Mouse (Mus musculus): Measurements from ENCODE around the gene Acads. TPM values are rescaled to one million over a fixed set of nuclear protein-coding genes. Genes with fewer than 3 reads are reported as not detected.
"Not testable (repeated sequence)": the region's sequence is repeated elsewhere in the genome, so short reads cannot be mapped to it uniquely, and the experiment has no call there.

Acads gene
- 141 TPM for polyA plus RNA-seq (2021)

GRCm38 (mm10) chr5:115118961-115119570 lies at the start of gene Acads:
Gene Acads, minus strand, starts transcription at chr5:115119346.
- H3K27me3 ChIP-seq: no peaks in the 10 kb centered on the region
- DNase-seq (ENCODE audit: low read depth, low spot score) (no peak), ATAC-seq (peak; percentile 66)
- TF ChIP-seq CTCF (IDR thresholded peaks at IDR 0.05): no peak
- CTCF ChIA-PET: interaction anchor here (1.1 to 1.5 kb wide), 4 partner anchors 11 to 142 kb away, joined by 3 to 4 read pairs (median 4); no protein-coding TSS in a partner anchor
- in situ Hi-C loops (cut with MboI; ENCODE audit: low pct_unique_long_range_greater_than_20kb): no loop called here
- POLR2A ChIA-PET: interaction anchor here (0.6 to 1.6 kb wide), 2 partner anchors 11 to 37 kb away, joined by 3 to 6 read pairs; no protein-coding TSS in a partner anchor

DNA sequence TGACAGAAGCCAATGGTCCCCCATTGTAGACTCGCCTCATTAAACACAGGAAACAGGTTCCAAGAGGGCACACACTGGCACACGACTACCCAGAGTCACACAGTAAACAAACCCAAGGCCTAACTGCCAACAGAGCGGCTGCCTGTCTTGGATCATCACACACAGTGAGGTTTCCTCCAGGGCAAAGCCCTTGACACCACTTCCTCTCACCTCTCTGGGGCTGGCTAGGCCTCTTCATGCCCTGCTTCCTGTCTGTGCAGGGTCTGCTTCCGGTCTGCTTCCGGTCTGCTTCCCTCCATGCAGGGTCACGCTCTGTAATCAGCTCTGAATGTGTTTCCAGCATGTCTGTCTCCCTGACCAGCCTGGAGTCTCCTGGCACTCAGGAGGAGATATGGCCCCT lies 48.2 kb upstream of the Acads start:
- ChIA-PET POLR2A (interaction anchor here (0.6 to 1.6 kb wide), 2 partner anchors 11 to 45 kb away, joined by 3 to 6 read pairs; no protein-coding TSS in a partner anchor), CTCF (interaction anchor here (0.8 to 1.4 kb wide), 3 partner anchors 12 to 189 kb away, joined by 3 read pairs; no protein-coding TSS in a partner anchor)
- ATAC-seq: no peak
- DNase-seq (ENCODE audit: low read depth, low spot score): no peak
- no peaks in the 10 kb centered on the region for H3K27me3 ChIP-seq
- TF ChIP-seq CTCF (IDR thresholded peaks at IDR 0.05): no peak
- in situ Hi-C loops (cut with MboI; ENCODE audit: low pct_unique_long_range_greater_than_20kb): no loop called here

DNA sequence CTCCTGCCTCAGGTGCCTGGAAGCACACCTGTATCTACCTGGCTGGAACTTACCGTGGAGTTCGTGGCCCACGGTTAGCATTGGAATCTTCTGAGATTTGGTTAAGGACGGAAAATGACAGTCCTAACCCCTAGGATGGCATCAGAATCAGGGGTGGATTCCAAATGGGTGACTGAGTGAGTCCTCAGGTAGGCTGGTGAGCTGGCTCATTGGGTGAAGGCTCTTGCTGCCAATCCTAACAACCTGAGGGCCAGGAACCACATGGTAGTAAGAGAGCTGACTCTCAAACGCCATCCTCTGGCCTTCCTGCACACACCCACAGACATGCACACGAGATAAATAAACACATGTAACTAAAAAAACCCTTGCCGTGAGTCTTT lies 47.7 kb upstream of the Acads start:
- H3K27me3 ChIP-seq: no peaks in the 10 kb centered on the region
- CTCF ChIA-PET: interaction anchor here (1.0 to 3.0 kb wide), 3 partner anchors 11 to 41 kb away, joined by 3 to 15 read pairs (median 4); no protein-coding TSS in a partner anchor
- POLR2A ChIA-PET: interaction anchor here (1.6 kb wide), 1 partner anchor 10 kb away, joined by 6 read pairs; no protein-coding TSS in a partner anchor
- no peak for ATAC-seq
- no peak for DNase-seq (ENCODE audit: low read depth, low spot score)
- TF ChIP-seq CTCF (IDR thresholded peaks at IDR 0.05): no peak
- in situ Hi-C loops (cut with MboI; ENCODE audit: low pct_unique_long_range_greater_than_20kb): no loop called here

- H3K27me3 ChIP-seq: no peaks in the 10 kb centered on the region
- ATAC-seq (peak; percentile 62), DNase-seq (ENCODE audit: low read depth, low spot score) (no peak)
- in situ Hi-C loops (cut with MboI; ENCODE audit: low pct_unique_long_range_greater_than_20kb): no loop called here
- POLR2A ChIA-PET: interaction anchor here (1.6 kb wide), 1 partner anchor 10 kb away, joined by 6 read pairs; no protein-coding TSS in a partner anchor
- TF ChIP-seq CTCF (IDR thresholded peaks at IDR 0.05): no peak
- CTCF ChIA-PET: interaction anchor here (1.0 to 3.0 kb wide), 4 partner anchors 10 to 47 kb away, joined by 3 to 15 read pairs (median 4); partner anchors contain the start of gene Acads
These were observed 47.0 kb upstream of the Acads start for GRCm38 (mm10) chr5:115165895-115166814.

DNA sequence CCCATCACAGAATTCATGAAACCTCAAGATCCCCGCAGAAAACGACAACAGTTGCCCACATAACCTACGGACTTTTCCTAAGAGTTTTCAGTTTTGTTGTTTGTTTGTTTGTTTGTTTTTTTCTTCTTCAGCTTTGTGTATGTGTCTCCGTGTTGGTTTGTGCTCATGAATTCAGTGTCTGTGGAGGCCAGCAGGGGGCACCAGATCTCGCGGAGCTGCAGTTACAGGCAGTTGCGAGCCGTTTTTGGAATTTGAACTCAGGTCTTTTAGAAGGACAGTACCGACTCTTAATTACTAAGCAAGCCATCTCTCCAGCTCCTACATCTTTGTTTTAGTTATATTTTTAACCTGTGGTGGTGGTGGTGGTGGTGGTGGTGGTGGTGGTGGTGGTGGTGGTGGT lies 46.2 kb upstream of the Acads start:
- POLR2A ChIA-PET: no interaction called here
- DNase-seq (ENCODE audit: low read depth, low spot score): no peak
- TF ChIP-seq CTCF (IDR thresholded peaks at IDR 0.05): no peak
- CTCF ChIA-PET: interaction anchor here (0.8 to 3.0 kb wide), 3 partner anchors 21 to 46 kb away, joined by 3 to 15 read pairs (median 3); partner anchors contain the start of gene Acads
- ATAC-seq: no peak
- no peaks in the 10 kb centered on the region for H3K27me3 ChIP-seq
- in situ Hi-C loops (cut with MboI; ENCODE audit: low pct_unique_long_range_greater_than_20kb): no loop called here

DNA sequence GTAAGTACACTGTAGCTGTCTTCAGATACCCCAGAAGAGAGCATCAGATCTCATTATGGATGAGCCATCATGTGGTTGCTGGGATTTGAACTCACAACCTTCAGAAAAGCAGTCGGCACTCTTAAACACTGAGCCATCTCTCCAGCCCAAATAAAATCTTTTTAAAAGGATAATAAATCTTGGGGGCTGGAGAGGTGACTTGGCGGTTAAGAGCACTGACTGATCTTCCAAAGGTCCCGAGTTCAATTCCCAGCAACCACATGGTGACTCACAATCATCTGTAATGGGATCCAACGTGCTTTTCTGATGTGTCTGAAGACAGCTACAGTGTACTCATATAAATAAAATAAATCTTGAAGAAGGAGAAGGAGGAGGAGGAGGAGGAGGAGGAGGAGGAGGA lies 45.3 kb upstream of the Acads start:
- DNase-seq (ENCODE audit: low read depth, low spot score); ATAC-seq; in situ Hi-C loops (cut with MboI; ENCODE audit: low pct_unique_long_range_greater_than_20kb); H3K27me3 ChIP-seq; POLR2A ChIA-PET: not testable (repeated sequence)
- CTCF ChIA-PET: interaction anchor here (3.0 kb wide), 1 partner anchor 39 kb away, joined by 15 read pairs; no protein-coding TSS in a partner anchor

DNA sequence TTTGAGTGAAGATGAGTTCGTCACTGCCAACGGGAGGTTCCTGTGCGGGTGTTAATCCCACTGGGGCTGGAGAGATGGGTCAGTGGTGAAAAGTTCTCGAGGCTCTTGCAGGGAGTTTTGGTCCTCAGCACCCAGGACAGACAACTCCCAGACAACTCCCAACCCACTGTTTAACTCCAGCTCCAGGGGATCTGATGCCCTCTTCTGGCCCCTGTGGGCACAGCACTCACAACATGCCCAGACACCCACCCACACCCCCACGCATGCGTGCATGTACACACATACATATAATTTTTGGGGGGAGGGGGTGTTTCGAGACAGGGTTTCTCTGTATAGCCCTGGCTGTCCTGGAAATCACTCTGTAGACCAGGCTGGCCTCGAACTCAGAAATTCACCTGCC lies 44.4 kb upstream of the Acads start:
- DNase-seq (ENCODE audit: low read depth, low spot score): no peak
- TF ChIP-seq CTCF (IDR thresholded peaks at IDR 0.05): no peak
- ChIA-PET POLR2A (interaction anchor here (0.6 to 1.6 kb wide), 2 partner anchors 38 to 257 kb away, joined by 3 to 5 read pairs; no protein-coding TSS in a partner anchor), CTCF (interaction anchor here (1.1 to 1.6 kb wide), 2 partner anchors 25 to 38 kb away, joined by 3 to 6 read pairs; no protein-coding TSS in a partner anchor)
- no peak for ATAC-seq
- no peaks in the 10 kb centered on the region for H3K27me3 ChIP-seq
- in situ Hi-C loops (cut with MboI; ENCODE audit: low pct_unique_long_range_greater_than_20kb): no loop called here

GRCm38 (mm10) chr5:115161940-115162279 lies 42.8 kb upstream of the Acads start:
- POLR2A ChIA-PET: interaction anchor here (0.6 to 1.1 kb wide), 3 partner anchors 13 to 58 kb away, joined by 3 to 6 read pairs (median 5); no protein-coding TSS in a partner anchor
- CTCF ChIA-PET: interaction anchor here (0.8 kb wide), 1 partner anchor 184 kb away, joined by 3 read pairs; no protein-coding TSS in a partner anchor

GRCm38 (mm10) chr5:115161064-115161939 lies 42.2 kb upstream of the Acads start:
- CTCF ChIA-PET: interaction anchor here (1.2 to 1.9 kb wide), 3 partner anchors 10 to 182 kb away, joined by 3 to 7 read pairs (median 3); no protein-coding TSS in a partner anchor
- in situ Hi-C loops (cut with MboI; ENCODE audit: low pct_unique_long_range_greater_than_20kb): no loop called here
- POLR2A ChIA-PET: interaction anchor here (0.6 to 1.5 kb wide), 4 partner anchors 34 to 139 kb away, joined by 3 to 5 read pairs (median 3); partner anchors contain the start of gene Dynll1
- no peak for TF ChIP-seq CTCF (IDR thresholded peaks at IDR 0.05)
- ATAC-seq (no peak), DNase-seq (ENCODE audit: low read depth, low spot score) (no peak)
- no peaks in the 10 kb centered on the region for H3K27me3 ChIP-seq

More at GRCm38 (mm10) chr5:115161940-115162279, 42.8 kb upstream of the Acads start:
- H3K27me3 ChIP-seq; in situ Hi-C loops (cut with MboI; ENCODE audit: low pct_unique_long_range_greater_than_20kb); ATAC-seq; DNase-seq (ENCODE audit: low read depth, low spot score): not testable (repeated sequence)

Measured in Patski (cell line).